Mouse (Mus musculus): ENCODE measurements around the gene Plekhb2.
A peak's percentile ranks its signal among the peaks of the same experiment; 100 is the strongest.

Gene Plekhb2

GRCm38 (mm10) chr1:34849745-34850342, at the start of gene Plekhb2:
TSS of gene Plekhb2 (plus strand) at chr1:34849976.
- DNase-seq (ENCODE audit: low spot score in 2 of 2), result peak; percentile 70 to 82

GRCm38 (mm10) chr1:34801616-34802289, 48.0 kb upstream of the Plekhb2 start:
- DNase-seq (ENCODE audit: low spot score in 2 of 2), result peak in 1 of 2 experiments; percentile 61

- peak; percentile 33 to 61 for DNase-seq (ENCODE audit: low spot score in 2 of 2)
Observed at GRCm38 (mm10) chr1:34802290-34802642, 47.5 kb upstream of the Plekhb2 start.

- no peak for DNase-seq (ENCODE audit: low spot score in 2 of 2)
Observed at GRCm38 (mm10) chr1:34804863-34805262, 44.9 kb upstream of the Plekhb2 start.

- DNase-seq (ENCODE audit: low spot score in 2 of 2), result no peak
Observed at GRCm38 (mm10) chr1:34805931-34806520, 43.8 kb upstream of the Plekhb2 start.

GRCm38 (mm10) chr1:34808445-34808844, 41.3 kb upstream of the Plekhb2 start:
- DNase-seq (ENCODE audit: low spot score in 2 of 2), result no peak

- no peak for DNase-seq (ENCODE audit: low spot score in 2 of 2)
Observed at GRCm38 (mm10) chr1:34810293-34810692, 39.5 kb upstream of the Plekhb2 start.

- no peak for DNase-seq (ENCODE audit: low spot score in 2 of 2)
Observed at GRCm38 (mm10) chr1:34811035-34811434, 38.7 kb upstream of the Plekhb2 start.

GRCm38 (mm10) chr1:34811581-34811980, 38.2 kb upstream of the Plekhb2 start:
- no peak for DNase-seq (ENCODE audit: low spot score in 2 of 2)

- no peak for DNase-seq (ENCODE audit: low spot score in 2 of 2)
Observed at GRCm38 (mm10) chr1:34812407-34813247, 37.1 kb upstream of the Plekhb2 start.

GRCm38 (mm10) chr1:34815843-34816242, 33.9 kb upstream of the Plekhb2 start:
- DNase-seq (ENCODE audit: low spot score in 2 of 2), result no peak

- no peak for DNase-seq (ENCODE audit: low spot score in 2 of 2)
Observed at GRCm38 (mm10) chr1:34819225-34819910, 30.4 kb upstream of the Plekhb2 start.

- no peak for DNase-seq (ENCODE audit: low spot score in 2 of 2)
Observed at GRCm38 (mm10) chr1:34821411-34821810, 28.4 kb upstream of the Plekhb2 start.

- no peak for DNase-seq (ENCODE audit: low spot score in 2 of 2)
Observed at GRCm38 (mm10) chr1:34822003-34822402, 27.8 kb upstream of the Plekhb2 start.

- no peak for DNase-seq (ENCODE audit: low spot score in 2 of 2)
Observed at GRCm38 (mm10) chr1:34822746-34823145, 27.0 kb upstream of the Plekhb2 start.

- no peak for DNase-seq (ENCODE audit: low spot score in 2 of 2)
Observed at GRCm38 (mm10) chr1:34823353-34823752, 26.4 kb upstream of the Plekhb2 start.

- DNase-seq (ENCODE audit: low spot score in 2 of 2), result no peak
Observed at GRCm38 (mm10) chr1:34824208-34824607, 25.6 kb upstream of the Plekhb2 start.

GRCm38 (mm10) chr1:34825909-34826308, 23.9 kb upstream of the Plekhb2 start:
- no peak for DNase-seq (ENCODE audit: low spot score in 2 of 2)

GRCm38 (mm10) chr1:34827900-34828299, 21.9 kb upstream of the Plekhb2 start:
- no peak for DNase-seq (ENCODE audit: low spot score in 2 of 2)

GRCm38 (mm10) chr1:34828528-34829294, 21.1 kb upstream of the Plekhb2 start:
- DNase-seq (ENCODE audit: low spot score in 2 of 2), result no peak

GRCm38 (mm10) chr1:34830934-34831333, 18.8 kb upstream of the Plekhb2 start:
- DNase-seq (ENCODE audit: low spot score in 2 of 2), result no peak
